Mouse (Mus musculus) gastrocnemius, postnatal 25 days (tissue): Measurements from ENCODE around the gene Plpp3. TPM values are rescaled to one million over a fixed set of nuclear protein-coding genes. Genes with fewer than 3 reads are reported as not detected.

Source experiments
- DNase-seq: peaks from one replicate; pipeline ENCODE4 v3.0.0; 2022
- total RNA-seq, 2 experiments: library from RNA; stranded (reverse); gene quantifications; 1 replicate in 1 of 2; 2 replicates in 1 of 2; pipeline ENCODE4 v1.2.3; 2021

The Plpp3 gene
- total RNA-seq, 2 experiments from 2014 or later = 43.7 to 50.2 TPM

GRCm38 (mm10) chr4:105188801-105189200, 31.7 kb downstream of the Plpp3 start:
- DNase-seq = no peak

GRCm38 (mm10) chr4:105190826-105191225, 33.7 kb downstream of the Plpp3 start:
- no peak for DNase-seq

GRCm38 (mm10) chr4:105191550-105191949, 34.4 kb downstream of the Plpp3 start:
- DNase-seq = no peak

GRCm38 (mm10) chr4:105192665-105193064, 35.5 kb downstream of the Plpp3 start:
- no peak for DNase-seq

GRCm38 (mm10) chr4:105195256-105195655, 38.1 kb downstream of the Plpp3 start:
- DNase-seq = no peak

GRCm38 (mm10) chr4:105196099-105196498, 39.0 kb downstream of the Plpp3 start:
- DNase-seq = no peak

GRCm38 (mm10) chr4:105196993-105197765, 40.0 kb downstream of the Plpp3 start:
- no peak for DNase-seq

- no peak for DNase-seq
Observed at GRCm38 (mm10) chr4:105198696-105199095, 41.5 kb downstream of the Plpp3 start.

- no peak for DNase-seq
Observed at GRCm38 (mm10) chr4:105199345-105199744, 42.2 kb downstream of the Plpp3 start.

- DNase-seq = no peak
Observed at GRCm38 (mm10) chr4:105200624-105201524, 43.7 kb downstream of the Plpp3 start.

- DNase-seq = no peak
Observed at GRCm38 (mm10) chr4:105202439-105202838, 45.3 kb downstream of the Plpp3 start.

GRCm38 (mm10) chr4:105203303-105203761, 46.2 kb downstream of the Plpp3 start:
- no peak for DNase-seq

GRCm38 (mm10) chr4:105204071-105204470, 46.9 kb downstream of the Plpp3 start:
- no peak for DNase-seq

- DNase-seq = peak; percentile 78
Observed at GRCm38 (mm10) chr4:105205045-105205851, 48.1 kb downstream of the Plpp3 start.

- no peak for DNase-seq
Observed at GRCm38 (mm10) chr4:105206102-105206501, 49.0 kb downstream of the Plpp3 start.

- no peak for DNase-seq
Observed at GRCm38 (mm10) chr4:105206995-105207394, 49.8 kb downstream of the Plpp3 start.

GRCm38 (mm10) chr4:105207641-105208040, 50.5 kb downstream of the Plpp3 start:
- no peak for DNase-seq

- no peak for DNase-seq
Observed at GRCm38 (mm10) chr4:105208977-105209376, 51.8 kb downstream of the Plpp3 start.

- DNase-seq = no peak
Observed at GRCm38 (mm10) chr4:105213314-105213713, 56.2 kb downstream of the Plpp3 start.

GRCm38 (mm10) chr4:105214438-105214837, 57.3 kb downstream of the Plpp3 start:
- no peak for DNase-seq

GRCm38 (mm10) chr4:105215726-105216410, 58.7 kb downstream of the Plpp3 start:
- no peak for DNase-seq

GRCm38 (mm10) chr4:105218202-105218601, 61.1 kb downstream of the Plpp3 start:
- DNase-seq = no peak
